Mouse (Mus musculus): ENCODE results near the gene Zfp428. TPM values are rescaled to one million over a fixed set of nuclear protein-coding genes. Genes with fewer than 3 reads are reported as not detected.

Zfp428 gene
- polyA plus RNA-seq (2012; rRNA removed; ENCODE audit: low replicate concordance), result 15.2 and 23.5 TPM in 2 replicates

DNA sequence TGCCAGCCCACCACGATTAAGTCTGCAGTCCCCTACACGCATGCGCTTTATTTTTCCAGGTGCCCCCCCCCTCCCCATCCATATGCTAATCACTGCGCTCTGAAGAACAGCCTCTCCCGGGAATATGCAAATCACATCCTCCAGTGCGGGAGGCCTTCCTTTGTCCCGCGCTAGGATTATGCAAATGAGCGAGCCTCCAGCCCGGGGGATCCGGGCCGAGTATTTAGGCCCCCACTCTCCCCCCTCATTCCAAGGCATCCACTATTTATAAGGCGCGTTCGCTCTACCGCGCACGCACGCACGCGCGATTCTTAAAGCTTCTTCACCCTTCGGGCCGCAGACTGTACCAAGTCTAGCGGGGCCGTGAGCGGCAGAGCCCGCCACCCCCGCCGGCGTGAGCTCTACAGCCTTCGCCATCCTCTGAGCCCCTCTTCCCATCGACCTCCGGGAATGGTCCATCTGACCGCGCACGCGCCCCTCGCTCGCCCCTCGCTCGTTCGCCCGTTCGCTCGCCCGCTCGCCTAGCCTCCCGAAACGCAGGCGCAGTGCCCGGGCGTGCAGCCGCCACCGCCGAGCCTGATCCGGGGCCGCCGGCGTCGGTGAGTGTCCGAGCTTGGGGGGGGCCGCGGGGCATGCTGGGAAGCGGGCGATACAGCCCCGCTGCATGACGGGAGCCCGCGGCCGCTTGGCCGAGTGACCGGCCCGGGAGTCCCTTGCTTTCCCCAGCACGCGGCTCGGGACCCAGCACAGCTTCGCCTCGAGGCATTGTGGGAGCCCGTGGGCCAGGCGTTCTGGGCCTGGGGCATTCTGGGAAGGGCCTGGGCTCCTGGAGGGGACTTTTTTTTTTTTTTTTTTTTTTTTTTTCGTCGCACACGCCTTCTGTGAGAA, at the start of gene Zfp428:
Zfp428 (plus strand) TSS at position 169 of the 888 bp plus-strand sequence.

DNA sequence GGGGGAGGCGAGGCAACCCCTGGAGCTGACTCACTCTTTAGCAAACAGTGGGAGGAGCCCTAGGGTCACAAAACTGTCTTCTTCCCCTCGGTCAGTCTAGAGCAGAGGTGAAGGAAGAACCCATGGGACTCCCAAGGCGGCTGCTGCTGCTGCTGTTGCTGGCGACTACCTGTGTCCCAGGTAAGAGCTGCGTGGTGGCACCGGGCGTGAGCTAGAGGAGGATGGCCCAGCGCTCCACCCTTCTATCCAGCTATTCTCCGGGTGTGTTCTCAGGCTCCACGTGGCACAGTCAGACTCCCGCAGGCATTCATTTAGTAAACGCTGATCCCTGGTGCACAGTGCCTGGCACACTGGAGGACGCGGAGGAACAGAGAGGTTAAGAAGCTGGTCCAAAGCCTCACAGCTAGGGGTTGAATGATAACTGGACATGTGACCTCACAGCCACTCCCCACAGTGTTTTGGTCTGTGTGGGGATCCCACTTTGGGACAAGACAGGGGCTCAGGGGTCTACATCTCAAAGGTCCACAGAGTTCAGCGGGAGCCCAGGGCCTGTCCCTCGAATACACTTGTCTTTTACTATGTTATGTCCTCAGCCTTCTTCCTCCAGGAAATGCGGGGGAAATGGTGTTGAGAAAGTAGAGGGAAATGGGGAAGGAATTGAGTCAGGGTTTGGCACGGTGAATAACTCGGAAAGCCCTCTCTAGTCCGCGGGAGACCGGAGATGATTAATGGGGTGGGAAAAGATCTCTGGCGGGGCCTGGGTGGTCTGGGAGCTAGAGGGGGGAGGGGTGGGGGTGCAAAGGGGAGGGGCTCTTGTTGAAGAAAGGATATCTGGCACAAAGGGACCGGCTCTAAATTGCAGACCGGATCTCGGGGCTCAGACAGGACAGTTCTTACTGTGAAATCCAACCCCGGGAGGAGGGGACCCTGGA, 44.2 kb upstream of the Zfp428 start, which contains the start of gene Plaur:
Plaur (plus strand) TSS at position 97 of the 932 bp plus-strand sequence.

DNA sequence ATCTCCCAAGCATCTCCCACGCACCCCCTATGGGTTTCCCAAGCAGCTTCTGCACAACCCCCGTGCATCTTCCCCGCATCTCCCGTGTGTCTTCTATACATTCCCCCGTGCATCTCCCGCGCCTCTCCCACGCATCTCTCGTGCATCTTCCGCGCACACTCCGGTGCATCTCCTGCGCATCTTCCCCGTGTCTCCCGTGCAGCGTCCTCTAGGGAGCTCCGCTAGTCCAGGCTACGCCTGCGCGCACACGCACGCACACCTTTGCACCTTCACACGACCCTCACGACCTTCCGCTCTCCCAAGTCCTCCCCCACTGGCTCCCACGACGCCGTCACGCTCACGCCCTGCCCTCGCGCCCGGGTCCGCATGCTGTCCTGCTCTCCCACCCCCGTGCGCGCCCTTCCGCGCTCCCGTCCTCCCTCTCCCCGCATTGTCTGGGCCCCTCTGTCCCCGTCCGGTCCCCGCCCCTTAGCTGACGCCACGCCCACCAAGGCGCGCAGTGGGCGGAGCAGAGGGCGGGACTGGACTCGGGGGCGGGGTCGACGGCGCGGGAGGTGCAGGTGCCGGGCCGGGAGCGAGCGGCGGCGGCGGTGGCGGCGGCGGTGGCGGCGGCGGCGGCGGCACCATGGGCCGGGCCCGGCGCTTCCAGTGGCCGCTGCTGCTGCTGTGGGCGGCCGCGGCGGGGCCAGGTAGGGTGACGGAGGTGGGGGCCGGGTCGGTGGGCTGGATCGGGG, 25.2 kb upstream of the Zfp428 start, which contains the start of gene Cadm4:
Cadm4 (plus strand) TSS at position 550 of the 734 bp plus-strand sequence.

DNA sequence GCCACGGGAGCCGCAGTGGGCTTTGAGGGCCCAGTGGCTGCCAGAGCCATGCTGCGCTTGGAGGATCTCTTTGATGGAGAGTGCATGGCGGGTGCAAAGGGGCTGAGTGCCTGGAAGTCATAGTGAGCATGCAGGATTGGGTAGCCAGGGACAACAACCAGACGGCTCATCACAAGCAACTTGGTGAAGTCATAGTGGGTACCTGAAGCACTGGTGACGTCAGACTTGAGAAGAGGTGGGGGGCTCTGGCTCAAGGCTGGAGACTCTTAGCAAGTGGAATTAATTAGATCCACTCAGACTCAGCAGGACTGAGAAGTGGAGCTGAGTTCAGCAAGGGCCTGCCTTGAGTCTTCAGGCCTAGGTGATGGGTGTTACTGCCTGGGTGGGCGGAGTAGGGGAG, 5.5 kb downstream of the Zfp428 start, which contains the start of gene AC161166.1:
AC161166.1 (minus strand) TSS at position 101 of the 400 bp plus-strand sequence.

DNA sequence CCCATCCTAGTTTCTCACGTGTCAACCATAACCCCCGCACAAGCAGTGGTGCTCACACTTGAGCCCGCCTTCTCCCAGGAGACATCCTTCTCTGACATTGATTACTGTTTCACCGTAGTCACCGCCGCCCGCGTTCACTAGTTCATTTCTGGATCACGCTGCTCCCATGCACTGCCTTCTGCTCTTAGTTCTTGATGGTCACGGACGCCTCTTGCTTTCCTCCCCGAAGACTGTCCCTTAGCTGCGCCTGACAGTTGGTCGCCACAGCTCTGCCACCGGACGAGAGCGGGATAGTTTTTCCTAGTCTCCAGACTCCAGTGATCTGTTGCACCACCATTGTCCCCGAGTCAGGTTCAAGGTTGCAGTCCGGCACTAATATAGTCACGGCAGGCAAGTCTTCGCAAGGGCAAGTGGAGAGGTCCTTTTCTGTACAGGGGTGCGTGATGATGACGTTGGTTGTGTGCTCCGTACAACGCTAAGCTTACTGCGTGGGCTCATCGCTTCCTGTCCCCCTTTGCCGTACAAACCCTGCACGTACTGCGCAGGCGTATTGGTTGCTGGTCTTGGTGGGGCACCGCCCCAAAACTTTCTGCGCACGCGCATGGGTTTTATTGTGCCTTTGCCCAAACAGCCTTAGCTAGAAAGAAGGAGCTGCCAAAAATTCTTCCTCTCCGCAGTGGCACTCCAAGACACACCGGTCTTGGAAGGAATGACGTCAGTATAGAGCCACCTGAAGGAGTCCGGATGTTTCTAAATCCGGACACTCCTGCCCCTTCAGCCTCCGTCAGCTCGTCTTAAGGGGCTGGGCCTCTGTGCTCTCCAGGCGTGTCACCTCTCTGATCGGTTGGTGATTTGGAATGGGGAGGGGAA, 23.5 kb downstream of the Zfp428 start, which contains the start of gene Irgq:
Irgq (plus strand) TSS at position 628 of the 870 bp plus-strand sequence.

DNA sequence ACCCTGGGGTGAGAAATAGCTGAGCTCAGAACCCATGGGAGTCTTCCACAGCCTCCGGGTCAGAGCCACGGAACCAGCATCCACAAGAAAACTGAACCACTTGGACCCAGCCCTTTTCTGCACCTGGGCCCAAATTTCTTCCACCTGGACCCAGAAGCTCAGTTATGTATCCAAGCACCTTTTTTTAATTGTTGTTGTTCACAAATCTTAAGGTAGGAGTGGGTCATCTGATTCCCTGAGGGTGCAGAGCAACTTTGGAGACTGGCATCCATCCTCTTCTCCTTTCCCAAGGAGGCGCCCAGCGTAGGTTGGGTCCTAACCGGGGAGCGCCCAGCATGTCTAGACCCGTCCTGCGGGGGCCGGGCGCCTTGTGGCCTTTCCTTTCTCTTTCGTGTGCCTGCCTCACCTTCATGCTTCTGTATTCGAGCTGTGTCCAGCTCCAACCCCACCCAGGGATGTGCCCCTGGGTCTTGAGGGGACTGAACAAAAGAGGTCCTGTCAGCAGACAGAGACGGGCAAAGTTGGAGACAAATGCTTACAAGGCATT, 39.3 kb downstream of the Zfp428 start, which contains the start of the genes Pinlyp and Xrcc1:
Pinlyp (minus strand) TSS at position 51 of the 547 bp plus-strand sequence.
Xrcc1 (plus strand) TSS at position 222 of the 547 bp plus-strand sequence.

Other genes with a start within 250 kb of the Zfp428 start
- gene Zfp93, start 236.6 kb upstream of the Zfp428 start, polyA plus RNA-seq (2012; rRNA removed; ENCODE audit: low replicate concordance), result 0.74 and 0.91 TPM in 2 replicates
- gene Zfp61, start 205.8 kb upstream of the Zfp428 start, polyA plus RNA-seq (2012; rRNA removed; ENCODE audit: low replicate concordance), result 1.0 and 1.4 TPM in 2 replicates
- gene Zfp94, start 190.3 kb upstream of the Zfp428 start, polyA plus RNA-seq (2012; rRNA removed; ENCODE audit: low replicate concordance), result 0.83 and 4.3 TPM in 2 replicates
- not detected in 2 replicates for gene Tescl, start 173.1 kb upstream of the Zfp428 start, polyA plus RNA-seq (2012; rRNA removed; ENCODE audit: low replicate concordance)
- not detected in 2 replicates for gene Lypd5, start 157.8 kb upstream of the Zfp428 start, polyA plus RNA-seq (2012; rRNA removed; ENCODE audit: low replicate concordance)
- gene Kcnn4, start 136.7 kb upstream of the Zfp428 start, polyA plus RNA-seq (2012; rRNA removed; ENCODE audit: low replicate concordance), result 84.7 and 88.4 TPM in 2 replicates
- gene Smg9, start 107.4 kb upstream of the Zfp428 start, polyA plus RNA-seq (2012; rRNA removed; ENCODE audit: low replicate concordance), result 49.3 and 58.7 TPM in 2 replicates
- gene Irgc1, start 54.7 kb upstream of the Zfp428 start, polyA plus RNA-seq (2012; rRNA removed; ENCODE audit: low replicate concordance), result 0.07 and 0.47 TPM in 2 replicates
- 7.9 and 12.8 TPM in 2 replicates for gene Plaur, start 44.5 kb upstream of the Zfp428 start, polyA plus RNA-seq (2012; rRNA removed; ENCODE audit: low replicate concordance)
- 2.1 and 3.5 TPM in 2 replicates for gene Cadm4, start 25.0 kb upstream of the Zfp428 start, polyA plus RNA-seq (2012; rRNA removed; ENCODE audit: low replicate concordance)
- 0.13 TPM in 1 of 2 replicates, not detected in the other for gene AC161166.1, start 5.4 kb downstream of the Zfp428 start, polyA plus RNA-seq (2012; rRNA removed; ENCODE audit: low replicate concordance)
- gene Irgq, start 23.7 kb downstream of the Zfp428 start, polyA plus RNA-seq (2012; rRNA removed; ENCODE audit: low replicate concordance), result 7.7 and 8.1 TPM in 2 replicates
- not detected in 2 replicates for gene Pinlyp, start 39.1 kb downstream of the Zfp428 start, polyA plus RNA-seq (2012; rRNA removed; ENCODE audit: low replicate concordance)
- 20.9 and 29.8 TPM in 2 replicates for gene Xrcc1, start 39.3 kb downstream of the Zfp428 start, polyA plus RNA-seq (2012; rRNA removed; ENCODE audit: low replicate concordance)
- gene Ethe1, start 80.5 kb downstream of the Zfp428 start, polyA plus RNA-seq (2012; rRNA removed; ENCODE audit: low replicate concordance), result 54.1 and 78.1 TPM in 2 replicates
- gene Zfp575, start 80.6 kb downstream of the Zfp428 start, polyA plus RNA-seq (2012; rRNA removed; ENCODE audit: low replicate concordance), result 0.92 and 0.98 TPM in 2 replicates
- 6.1 and 9.5 TPM in 2 replicates for gene Phldb3, start 103.8 kb downstream of the Zfp428 start, polyA plus RNA-seq (2012; rRNA removed; ENCODE audit: low replicate concordance)
- 0.14 and 0.26 TPM in 2 replicates for gene Lypd3, start 129.5 kb downstream of the Zfp428 start, polyA plus RNA-seq (2012; rRNA removed; ENCODE audit: low replicate concordance)
- not detected in 2 replicates for gene Tex101, start 169.7 kb downstream of the Zfp428 start, polyA plus RNA-seq (2012; rRNA removed; ENCODE audit: low replicate concordance)
- gene BC049730, start 202.2 kb downstream of the Zfp428 start, polyA plus RNA-seq (2012; rRNA removed; ENCODE audit: low replicate concordance), result not detected in 2 replicates
- not detected in 2 replicates for gene Gm4763, start 219.9 kb downstream of the Zfp428 start, polyA plus RNA-seq (2012; rRNA removed; ENCODE audit: low replicate concordance)